Mouse (Mus musculus): ENCODE measurements around the gene Oat. TPM values are rescaled to one million over a fixed set of nuclear protein-coding genes. Genes with fewer than 3 reads are reported as not detected.

Gene Oat
- polyA plus RNA-seq (2012; rRNA removed; ENCODE audit: low replicate concordance) = 62.2 and 113 TPM in 2 replicates

GRCm38 (mm10) chr7:132576116-132576650, at the start of gene Oat:
Gene Oat, minus strand, starts transcription at chr7:132576398.

GRCm38 (mm10) chr7:132610468-132611318, 34.5 kb upstream of the Oat start, which contains the start of gene Lhpp:
Gene Lhpp, plus strand, starts transcription at chr7:132610638.

GRCm38 (mm10) chr7:132599071-132599975, 23.1 kb upstream of the Oat start, which contains the start of gene Nkx1-2:
Gene Nkx1-2, minus strand, starts transcription at chr7:132599637.

Other genes starting within 250 kb of the Oat start
- gene Nkx1-2, start 23.2 kb upstream of the Oat start, polyA plus RNA-seq (2012; rRNA removed; ENCODE audit: low replicate concordance) = 0.10 TPM in 1 of 2 replicates, not detected in the other
- 15.2 and 24.8 TPM in 2 replicates for gene Lhpp, start 34.2 kb upstream of the Oat start, polyA plus RNA-seq (2012; rRNA removed; ENCODE audit: low replicate concordance)
- 56.1 and 82.8 TPM in 2 replicates for gene Fam53b, start 237.5 kb upstream of the Oat start, polyA plus RNA-seq (2012; rRNA removed; ENCODE audit: low replicate concordance)